Mouse (Mus musculus) bone marrow, adult 2 months (tissue): ENCODE measurements around the gene Slc7a5. TPM values are rescaled to one million over a fixed set of nuclear protein-coding genes. Genes with fewer than 3 reads are reported as not detected.

ENCODE experiments used
- H3K27ac ChIP-seq: fragments of 200-500 bp; 2 replicates; pipeline ENCODE4 v1.5.1; 2012; ENCODE audit warnings: low read depth, mild to moderate bottlenecking, control low read depth, inconsistent platforms, low read length; ENCODE audit not compliant: control insufficient read depth, poor library complexity, insufficient read depth
- H3K4me1 ChIP-seq: fragments of 200-500 bp; 2 replicates; pipeline ENCODE4 v1.6.1; 2011; ENCODE audit warnings: low read length; ENCODE audit not compliant: control insufficient read depth, insufficient read depth
- H3K4me3 ChIP-seq: fragments of 200-500 bp; replicated peaks from 2 replicates; pipeline ENCODE3; 2011; ENCODE audit warnings: mild to moderate bottlenecking, low read depth, low read length, control low read depth; ENCODE audit not compliant: control insufficient read depth
- CTCF ChIP-seq: fragments of 200-500 bp; IDR thresholded peaks from 2 replicates; pipeline ENCODE4 v1.5.1; 2011; ENCODE audit warnings: low read length, control low read depth; ENCODE audit not compliant: control insufficient read depth, insufficient read depth
- POLR2A ChIP-seq: fragments of 200-500 bp; IDR thresholded peaks from 2 replicates; pipeline ENCODE4 v1.6.1; 2011; ENCODE audit warnings: low read depth, mild to moderate bottlenecking, control low read depth, low read length, borderline replicate concordance; ENCODE audit not compliant: control insufficient read depth
- WGBS: fragments of 180-500 bp; shearing (Covaris S2); methylation state at CpG from one replicate; pipeline ENCODE4 v1.1.7; 2018; 5-methylcytosine and 5-hydroxymethylcytosine counted together
- polyA plus RNA-seq: library from polyadenylated mRNA; stranded (reverse); fragments of >200 nt; gene quantifications from 2 replicates; pipeline ENCODE4 v1.2.4, GENCODE M21; 2011; ENCODE audit warnings: low replicate concordance; ENCODE audit not compliant: missing spikeins, insufficient read depth, insufficient read length

The Slc7a5 gene
- polyA plus RNA-seq, 1 experiment, result 66.4 TPM

GRCm38 (mm10) chr8:121846815-121847214 lies 60.7 kb downstream of the Slc7a5 start:
- Histone ChIP-seq H3K4me1 (peaks cover 3% of the 10 kb centered on the region; the same call in 1 of the 2 replicates), H3K27ac (no peak overlapping the region), H3K4me3 (no peak overlapping the region)
- TF ChIP-seq POLR2A (no peak), CTCF (no peak)

GRCm38 (mm10) chr8:121844765-121845164 lies 62.7 kb downstream of the Slc7a5 start:
- no peak for TF ChIP-seq POLR2A
- no peak for TF ChIP-seq CTCF
- peaks cover 1% of the 10 kb centered on the region; the same call in 1 of the 2 replicates for H3K4me1 ChIP-seq
- no peak overlapping the region for H3K27ac ChIP-seq
- H3K4me3 ChIP-seq, result no peak overlapping the region
- 52% methylated on average over 7 of the region's 7 CpGs for WGBS

DNA sequence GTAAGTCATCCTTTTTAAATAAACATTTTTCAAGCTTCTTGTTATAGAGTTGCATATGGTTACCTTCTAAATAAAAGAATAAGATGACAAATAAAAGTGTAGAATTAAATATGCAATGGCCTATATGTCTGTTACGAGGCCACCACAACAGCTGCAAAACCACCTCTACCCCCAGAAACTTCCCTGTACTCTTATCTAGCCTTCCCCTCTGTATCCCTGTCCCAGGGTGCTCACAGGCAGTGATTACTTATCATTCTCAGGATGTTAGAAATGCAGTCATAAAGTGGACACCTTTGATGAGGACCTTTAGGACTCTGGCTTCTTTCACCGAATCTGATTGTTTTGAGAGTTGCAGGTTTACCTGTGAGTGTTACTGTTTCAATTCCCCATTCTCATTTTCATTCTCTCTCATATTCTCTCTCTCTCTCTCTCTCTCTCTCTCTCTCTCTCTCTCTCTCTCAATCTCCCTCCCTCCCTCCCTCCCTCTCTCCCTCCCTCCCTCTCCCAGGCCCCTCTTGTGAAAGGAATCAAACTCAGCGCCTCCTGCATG lies 64.2 kb downstream of the Slc7a5 start:
- TF ChIP-seq CTCF, result no peak
- no peak for TF ChIP-seq POLR2A
- WGBS, result 60% methylated on average over 3 of the region's 3 CpGs
- Histone ChIP-seq H3K4me3 (no peak overlapping the region), H3K4me1 (peaks cover 1% of the 10 kb centered on the region; the same call in 1 of the 2 replicates), H3K27ac (no peak overlapping the region)

GRCm38 (mm10) chr8:121842064-121842955 lies 65.2 kb downstream of the Slc7a5 start:
- Histone ChIP-seq H3K27ac (peak overlapping the region; percentile 10; the same call in 1 of the 2 replicates), H3K4me3 (no peak overlapping the region), H3K4me1 (peaks cover 1% of the 10 kb centered on the region; the same call in 1 of the 2 replicates)
- WGBS, result 84% methylated on average over 8 of the region's 8 CpGs
- TF ChIP-seq POLR2A (no peak), CTCF (no peak)

GRCm38 (mm10) chr8:121841242-121841641 lies 66.3 kb downstream of the Slc7a5 start:
- no peak for TF ChIP-seq POLR2A
- peak; percentile 63 for TF ChIP-seq CTCF
- H3K27ac ChIP-seq, result no peak overlapping the region
- WGBS, result 49% methylated on average over 8 of the region's 8 CpGs
- H3K4me1 ChIP-seq, result no peaks in the 10 kb centered on the region
- no peak overlapping the region for H3K4me3 ChIP-seq

DNA sequence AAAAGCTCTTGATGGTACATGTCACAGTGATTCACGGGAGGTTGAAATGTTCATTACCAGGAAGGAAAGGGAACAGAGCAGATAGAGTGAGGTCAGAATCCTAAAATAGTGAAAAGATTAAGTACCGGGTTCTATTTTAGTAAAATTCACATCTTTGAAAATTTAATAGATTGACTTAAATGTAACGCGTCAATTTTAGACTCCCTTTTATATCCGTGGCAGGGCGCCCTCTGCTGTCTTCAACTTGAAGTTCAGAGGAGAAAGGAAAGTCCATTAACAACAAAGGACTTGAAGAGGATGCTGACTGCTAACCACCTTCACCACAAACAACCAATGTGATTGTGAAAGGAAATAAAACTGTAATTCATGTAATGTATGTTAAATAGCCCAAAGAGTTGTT lies 75.0 kb downstream of the Slc7a5 start:
- no peak for TF ChIP-seq POLR2A
- peak; percentile 9; the same call in 1 of the 2 replicates for TF ChIP-seq CTCF
- Histone ChIP-seq H3K4me3 (no peak overlapping the region), H3K27ac (no peak overlapping the region), H3K4me1 (peaks cover 1% of the 10 kb centered on the region; the same call in 1 of the 2 replicates)
- WGBS, result 6% methylated on average over 6 of the region's 6 CpGs

DNA sequence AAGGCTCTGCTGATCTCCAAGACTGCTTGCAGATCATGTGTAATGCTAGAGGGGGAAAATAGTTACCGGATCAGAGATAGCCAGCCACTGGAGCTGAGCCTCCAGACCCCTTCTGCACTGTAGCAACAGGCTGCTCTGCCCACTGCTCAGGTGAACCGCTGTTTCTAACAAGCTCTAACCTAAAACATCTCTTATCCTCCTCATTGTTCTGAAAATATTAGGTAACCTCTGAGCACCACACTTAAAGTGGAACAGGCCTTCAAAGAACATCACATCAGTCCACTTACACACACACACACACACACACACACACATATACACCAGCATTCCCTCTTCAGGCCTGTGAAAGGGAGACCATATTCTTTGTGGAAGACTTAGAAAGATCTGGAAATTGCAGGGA lies 75.4 kb downstream of the Slc7a5 start:
- H3K27ac ChIP-seq, result no peak overlapping the region
- H3K4me1 ChIP-seq, result peaks cover 1% of the 10 kb centered on the region; the same call in 1 of the 2 replicates
- H3K4me3 ChIP-seq, result no peak overlapping the region
- TF ChIP-seq CTCF (no peak), POLR2A (no peak)
- 86% methylated on average over 2 of the region's 2 CpGs for WGBS

Other genes with a start within 250 kb of the Slc7a5 start
- 1.0 TPM in 1 of 2 replicates, not detected in the other for gene Jph3, start 178.1 kb downstream of the Slc7a5 start, polyA plus RNA-seq
- 49.4 and 56.2 TPM in 2 replicates for gene Klhdc4, start 78.1 kb downstream of the Slc7a5 start, polyA plus RNA-seq
- 9.4 and 19.9 TPM in 2 replicates for gene Car5a, start 37.2 kb upstream of the Slc7a5 start, polyA plus RNA-seq
- 13.3 and 30.1 TPM in 2 replicates for gene Banp, start 42.1 kb upstream of the Slc7a5 start, polyA plus RNA-seq